Mouse (Mus musculus) hindbrain, embryonic 10.5 days (tissue): ENCODE results near the gene Ube2r2. TPM values are rescaled to one million over a fixed set of nuclear protein-coding genes. Genes with fewer than 3 reads are reported as not detected.

Experiments used
- DNase-seq: peaks from one replicate; pipeline ENCODE4 v3.0.0-alpha.2; 2017; ENCODE audit warnings: low spot score
- H3K27ac ChIP-seq: fragments of 300-500 bp; sonication (generic); 2 replicates; pipeline ENCODE4 v1.5.1; 2016; ENCODE audit warnings: mild to moderate bottlenecking, moderate library complexity
- H3K27me3 ChIP-seq: fragments of 300-500 bp; sonication (generic); 2 replicates; pipeline ENCODE4 v1.6.1; 2016; ENCODE audit warnings: mild to moderate bottlenecking; ENCODE audit not compliant: poor library complexity, insufficient read depth, severe bottlenecking
- H3K36me3 ChIP-seq: fragments of 300-500 bp; sonication (generic); 2 replicates; pipeline ENCODE4 v1.6.1; 2016; ENCODE audit warnings: mild to moderate bottlenecking, moderate library complexity
- H3K4me1 ChIP-seq: fragments of 300-500 bp; sonication (generic); replicated peaks from 2 replicates; pipeline ENCODE4 v1.6.1; 2016; ENCODE audit warnings: mild to moderate bottlenecking
- H3K4me3 ChIP-seq: fragments of 300-500 bp; sonication (generic); 2 replicates; pipeline ENCODE4 v1.5.1; 2016; ENCODE audit warnings: mild to moderate bottlenecking, moderate library complexity
- H3K9me3 ChIP-seq: fragments of 300-500 bp; sonication (generic); 2 replicates; pipeline ENCODE4 v1.6.1; 2016; ENCODE audit warnings: mild to moderate bottlenecking, moderate library complexity
- WGBS: fragments of 180-500 bp; shearing (Covaris S2); methylation state at CpG from one replicate; pipeline ENCODE4 v1.1.7; 2016; 5-methylcytosine and 5-hydroxymethylcytosine counted together
- polyA plus RNA-seq: library from polyadenylated mRNA; unstranded; fragments of >200 nt; fragmentation: Nextera tagmentation; extraction: Ambion mirVana; gene quantifications from 2 replicates; pipeline ENCODE4 v1.2.1, GENCODE M21; 2016

The Ube2r2 gene
- polyA plus RNA-seq, 1 experiment from 2014 or later = 95.2 TPM

DNA sequence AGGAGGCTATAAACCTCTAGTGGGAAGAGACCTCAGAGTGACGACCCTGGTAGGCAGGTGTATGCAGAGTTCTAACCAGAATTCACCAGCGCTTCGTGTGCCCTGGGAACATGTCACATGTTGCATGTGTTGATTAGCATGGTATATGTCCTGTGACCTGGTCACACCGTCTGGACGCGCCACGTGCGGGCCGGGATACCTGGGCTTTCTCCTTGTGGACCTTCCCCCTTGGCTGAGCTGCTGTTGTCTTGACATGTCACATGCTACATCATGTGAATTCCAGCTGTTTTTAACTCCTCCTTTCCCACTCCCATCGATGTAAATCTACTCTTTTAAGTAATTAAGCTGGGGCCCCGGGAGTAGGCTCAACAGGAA, 37.0 kb upstream of the Ube2r2 start:
- Histone ChIP-seq H3K36me3 (no peaks in the 10 kb centered on the region), H3K4me3 (peak overlapping the region; percentile 58), H3K4me1 (peaks cover 26% of the 10 kb centered on the region), H3K27ac (no peak overlapping the region), H3K27me3 (peaks cover 52% of the 10 kb centered on the region), H3K9me3 (no peaks in the 10 kb centered on the region)
- no peak for DNase-seq
- 19% methylated on average over 11 of the region's 11 CpGs for WGBS

DNA sequence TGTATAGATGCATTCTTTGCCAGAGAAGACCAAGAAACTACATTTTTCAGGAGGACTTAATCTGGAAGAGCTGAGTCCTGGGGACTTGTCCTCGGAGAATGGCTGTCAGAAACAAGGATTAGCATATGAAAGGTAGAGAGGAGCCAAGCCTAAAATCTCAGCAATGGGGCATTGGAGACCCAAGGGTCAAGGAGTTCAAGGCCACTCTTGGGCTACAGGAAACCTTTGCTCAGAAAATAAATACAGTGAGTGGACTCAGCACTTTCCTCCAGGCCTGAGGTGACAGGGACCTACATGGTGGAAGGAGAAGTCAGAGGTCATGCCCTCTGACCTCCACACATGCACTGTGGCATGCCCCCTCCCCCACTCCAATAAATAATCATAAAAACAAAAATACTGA, 34.6 kb upstream of the Ube2r2 start:
- no peak overlapping the region for H3K4me3 ChIP-seq
- peaks cover 25% of the 10 kb centered on the region for H3K4me1 ChIP-seq
- peaks cover 38% of the 10 kb centered on the region for H3K27me3 ChIP-seq
- 47% methylated on average over 1 of the region's 1 CpGs for WGBS
- DNase-seq = no peak
- no peak overlapping the region for H3K27ac ChIP-seq
- H3K9me3 ChIP-seq = no peaks in the 10 kb centered on the region
- H3K36me3 ChIP-seq = no peaks in the 10 kb centered on the region

DNA sequence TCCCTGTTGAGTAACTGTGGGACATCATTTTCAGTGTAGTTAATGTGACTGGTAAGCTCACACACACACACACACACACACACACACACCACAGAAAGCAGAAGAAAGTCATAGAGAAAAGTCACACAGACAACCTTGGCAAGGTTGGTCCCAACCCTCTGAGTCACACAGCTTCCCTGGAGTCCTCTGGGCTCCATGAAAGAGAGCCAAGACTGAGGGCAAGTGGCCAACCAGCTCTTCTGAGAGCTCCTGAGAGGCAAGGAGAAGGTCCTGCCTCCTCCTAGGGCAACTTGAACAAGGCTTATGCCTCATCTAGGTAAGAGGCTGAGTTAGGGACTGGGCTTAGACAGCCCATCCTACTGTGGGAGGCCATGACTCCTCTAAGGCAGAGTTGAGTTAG, 32.6 kb upstream of the Ube2r2 start:
- peaks cover 19% of the 10 kb centered on the region for H3K27me3 ChIP-seq
- peaks cover 9% of the 10 kb centered on the region for H3K4me1 ChIP-seq
- no peak overlapping the region for H3K27ac ChIP-seq
- H3K9me3 ChIP-seq = no peaks in the 10 kb centered on the region
- H3K36me3 ChIP-seq = no peaks in the 10 kb centered on the region
- no peak for DNase-seq
- H3K4me3 ChIP-seq = no peak overlapping the region

DNA sequence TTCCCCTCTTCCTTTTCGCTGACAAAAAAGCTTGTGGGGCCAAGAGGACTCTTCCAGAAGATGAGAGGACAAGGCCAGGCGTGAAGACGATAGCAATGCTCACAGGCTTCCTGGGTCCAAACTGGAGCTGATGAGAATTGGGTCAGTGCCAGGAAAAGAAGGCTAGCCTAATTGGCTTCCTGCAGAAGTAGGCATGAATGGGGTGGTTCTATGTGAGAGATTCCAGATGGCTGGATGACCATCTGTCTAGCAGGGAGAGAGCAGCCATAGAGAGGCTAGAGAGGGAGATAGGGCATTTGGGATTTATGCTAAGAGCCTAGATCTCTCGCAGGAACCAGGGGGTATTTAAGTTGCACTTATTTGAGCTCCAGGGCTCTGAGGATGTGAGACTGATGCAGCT, 28.1 kb upstream of the Ube2r2 start:
- DNase-seq = no peak
- H3K4me3 ChIP-seq = no peak overlapping the region
- no peak overlapping the region for H3K27ac ChIP-seq
- H3K27me3 ChIP-seq = no peaks in the 10 kb centered on the region
- H3K36me3 ChIP-seq = no peaks in the 10 kb centered on the region
- no peaks in the 10 kb centered on the region for H3K9me3 ChIP-seq
- H3K4me1 ChIP-seq = no peaks in the 10 kb centered on the region
- 84% methylated on average over 4 of the region's 4 CpGs for WGBS

DNA sequence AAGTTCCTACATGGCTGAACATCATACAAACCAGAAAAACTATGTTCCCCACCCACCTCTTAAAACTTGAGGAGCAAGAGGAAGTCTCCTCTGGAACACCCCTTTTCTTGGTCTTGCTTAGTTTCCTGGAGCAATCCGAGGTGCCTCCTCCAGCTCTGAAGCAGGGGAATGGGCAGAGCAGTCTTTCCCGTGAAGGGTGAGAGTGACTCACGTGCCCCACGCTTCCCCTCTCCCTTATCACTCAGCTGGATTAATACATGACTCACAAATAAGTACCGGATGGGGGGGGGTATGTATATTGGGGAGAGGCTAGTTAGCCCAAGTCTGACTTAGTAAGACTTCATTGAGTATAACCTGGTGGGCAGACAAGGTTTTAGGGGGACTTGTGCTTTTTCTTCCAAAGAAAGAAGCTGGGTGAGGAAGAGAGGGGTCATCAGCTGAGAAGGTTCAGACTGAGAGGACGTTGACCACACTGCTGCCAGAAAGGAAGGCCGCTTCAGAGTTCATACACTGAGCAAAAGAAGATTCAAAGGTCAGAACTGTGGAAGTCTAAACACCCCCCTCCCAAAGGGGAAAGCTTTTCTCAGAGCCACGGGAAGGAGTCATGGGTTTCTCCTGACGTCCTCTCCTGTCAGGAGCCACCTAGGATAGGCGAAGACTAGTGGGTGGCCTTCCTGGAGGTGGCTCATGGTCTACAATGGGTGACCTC, 26.7 kb upstream of the Ube2r2 start:
- Histone ChIP-seq H3K4me1 (no peaks in the 10 kb centered on the region), H3K9me3 (no peaks in the 10 kb centered on the region), H3K27me3 (no peaks in the 10 kb centered on the region), H3K36me3 (peaks cover 4% of the 10 kb centered on the region), H3K4me3 (no peak overlapping the region), H3K27ac (no peak overlapping the region)
- no peak for DNase-seq
- WGBS = 83% methylated on average over 10 of the region's 10 CpGs

DNA sequence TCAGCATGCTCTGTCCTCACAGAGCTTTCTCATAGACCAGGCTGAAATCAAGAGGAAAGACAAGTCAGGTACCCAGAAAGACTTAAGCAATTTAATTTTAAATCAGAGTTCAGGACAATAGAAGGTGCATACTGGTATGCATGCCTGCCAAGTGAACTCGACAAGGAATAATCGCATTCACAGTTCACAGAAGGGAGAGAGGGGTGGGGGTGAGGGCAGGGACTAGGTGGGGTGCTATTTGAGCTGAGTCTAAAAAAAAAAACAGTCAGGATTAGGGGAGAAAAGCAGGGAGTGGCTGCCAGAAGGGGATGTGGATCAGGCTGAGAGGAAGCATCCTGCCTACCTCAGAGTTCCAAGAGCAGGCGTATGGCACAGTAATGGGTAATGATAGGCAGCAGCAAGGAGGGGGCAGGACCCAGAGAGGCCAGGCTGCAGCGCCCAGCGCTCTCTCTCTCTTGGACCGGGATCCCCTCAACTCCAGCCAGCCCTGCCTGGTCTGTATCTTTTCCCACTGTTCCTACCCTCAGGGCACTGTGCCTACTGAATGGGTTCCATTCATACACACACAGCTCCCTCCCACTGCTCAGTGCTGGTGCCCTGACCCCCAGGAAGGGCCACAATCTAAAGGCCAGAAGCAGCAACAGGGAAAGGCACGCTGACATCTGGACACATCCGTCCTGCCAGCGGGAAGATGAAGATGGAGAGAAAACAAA, 21.0 kb upstream of the Ube2r2 start:
- Histone ChIP-seq H3K4me1 (no peaks in the 10 kb centered on the region), H3K36me3 (peaks cover 61% of the 10 kb centered on the region), H3K4me3 (no peak overlapping the region), H3K27me3 (no peaks in the 10 kb centered on the region), H3K27ac (no peak overlapping the region), H3K9me3 (no peaks in the 10 kb centered on the region)
- WGBS = 82% methylated on average over 9 of the region's 9 CpGs
- no peak for DNase-seq

DNA sequence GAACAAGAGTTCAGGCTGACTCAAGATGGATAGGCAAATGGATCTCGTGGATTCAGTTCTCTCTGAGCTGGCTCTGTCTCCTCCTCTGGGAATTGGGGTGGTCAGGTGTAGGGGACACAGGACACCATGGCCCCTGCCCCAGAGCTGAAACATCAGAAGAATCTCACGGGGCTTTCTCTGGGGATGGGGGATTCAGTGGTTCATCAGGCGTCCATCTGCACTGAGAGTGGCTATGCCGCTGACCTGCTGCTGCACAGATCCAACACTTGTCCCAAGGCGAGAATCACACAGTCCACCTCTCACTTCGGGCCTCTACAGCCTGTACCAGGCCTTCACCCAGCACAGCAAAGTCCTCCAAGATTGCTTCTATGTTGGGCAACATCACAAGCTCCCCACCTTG, 20.5 kb upstream of the Ube2r2 start:
- 83% methylated on average over 6 of the region's 6 CpGs for WGBS
- H3K27me3 ChIP-seq = no peaks in the 10 kb centered on the region
- no peak for DNase-seq
- H3K27ac ChIP-seq = no peak overlapping the region
- no peak overlapping the region for H3K4me3 ChIP-seq
- H3K4me1 ChIP-seq = no peaks in the 10 kb centered on the region
- H3K36me3 ChIP-seq = peaks cover 66% of the 10 kb centered on the region
- no peaks in the 10 kb centered on the region for H3K9me3 ChIP-seq

DNA sequence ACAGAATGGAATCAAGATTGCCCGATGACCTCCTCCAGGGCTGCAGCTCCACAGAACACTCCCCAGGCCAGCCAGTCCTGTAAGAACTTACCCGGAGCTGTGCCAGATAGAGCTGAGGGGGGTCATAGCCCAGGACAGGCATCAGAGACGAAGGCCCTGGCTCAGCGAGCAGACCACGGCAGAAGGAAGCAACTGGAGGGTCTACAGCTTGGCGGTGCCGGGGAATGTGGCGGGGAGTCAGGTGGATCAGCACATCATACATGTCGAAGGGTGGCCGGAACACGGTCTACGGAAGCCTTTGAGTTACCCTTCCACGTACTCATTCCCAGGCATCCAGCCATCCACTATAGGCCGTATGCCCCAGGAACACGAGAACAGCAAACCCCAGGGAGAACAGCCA, 19.8 kb upstream of the Ube2r2 start:
- Histone ChIP-seq H3K27me3 (no peaks in the 10 kb centered on the region), H3K27ac (no peak overlapping the region), H3K36me3 (peaks cover 74% of the 10 kb centered on the region), H3K4me3 (no peak overlapping the region), H3K4me1 (no peaks in the 10 kb centered on the region), H3K9me3 (no peaks in the 10 kb centered on the region)
- no peak for DNase-seq
- WGBS = 96% methylated on average over 15 of the region's 15 CpGs

DNA sequence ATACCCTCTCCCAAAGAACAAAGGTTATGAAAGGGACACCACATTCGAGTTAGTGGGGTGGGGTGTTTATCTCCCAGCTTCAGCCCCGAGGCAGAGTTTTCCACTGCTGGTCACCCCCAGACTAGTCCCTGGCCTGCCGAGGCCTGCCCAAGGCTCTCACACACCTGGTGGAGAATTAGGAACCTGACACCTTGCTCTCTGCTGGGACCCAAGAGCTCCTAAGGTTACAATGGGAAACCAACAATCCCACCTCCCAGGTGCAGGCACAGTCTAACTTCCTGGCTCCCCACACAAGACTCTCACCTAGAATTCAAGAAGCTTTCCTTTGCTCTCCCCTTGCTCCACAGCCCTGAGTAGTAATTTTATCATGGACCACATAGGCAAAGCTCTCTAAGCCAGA, 18.7 kb upstream of the Ube2r2 start:
- DNase-seq = no peak
- no peak overlapping the region for H3K4me3 ChIP-seq
- WGBS = 77% methylated on average over 3 of the region's 3 CpGs
- H3K27me3 ChIP-seq = no peaks in the 10 kb centered on the region
- peaks cover 84% of the 10 kb centered on the region for H3K36me3 ChIP-seq
- no peak overlapping the region for H3K27ac ChIP-seq
- H3K9me3 ChIP-seq = no peaks in the 10 kb centered on the region
- no peaks in the 10 kb centered on the region for H3K4me1 ChIP-seq

DNA sequence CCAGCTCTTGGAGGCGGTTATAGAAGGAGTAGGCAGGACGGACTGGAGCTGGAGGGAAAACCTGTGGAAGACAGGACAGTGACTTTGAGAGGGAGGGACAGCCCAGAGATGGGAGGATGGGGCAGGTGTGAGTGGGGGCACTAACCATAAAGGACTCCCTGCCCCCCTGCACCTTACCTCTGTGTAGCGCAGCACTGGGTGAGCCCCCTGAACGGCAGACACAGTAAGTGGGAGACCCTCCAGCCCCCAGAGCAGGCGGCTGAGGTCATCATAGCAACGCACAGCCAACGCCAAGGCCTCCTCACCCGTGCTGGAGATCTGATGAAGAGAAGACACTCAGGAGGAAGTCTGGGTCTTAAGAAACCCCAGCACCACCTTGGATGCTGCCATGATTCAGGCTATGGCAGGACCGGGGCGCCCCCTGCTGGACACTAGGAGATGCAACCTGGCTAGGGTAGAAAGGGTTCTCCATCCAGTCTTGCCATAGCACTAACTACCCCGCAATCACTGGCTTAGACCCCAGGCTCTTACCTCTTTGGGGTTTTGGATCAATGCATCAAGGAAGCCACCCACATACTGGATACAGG, 16.7 kb upstream of the Ube2r2 start:
- H3K9me3 ChIP-seq = no peaks in the 10 kb centered on the region
- H3K4me3 ChIP-seq = 0 out of 2 replicates have a peak overlapping the region, but pooled peaks have one; percentile 1
- H3K4me1 ChIP-seq = peaks cover 9% of the 10 kb centered on the region
- DNase-seq = peak; percentile 56
- WGBS = 72% methylated on average over 11 of the region's 11 CpGs
- H3K36me3 ChIP-seq = peaks cover 96% of the 10 kb centered on the region
- no peaks in the 10 kb centered on the region for H3K27me3 ChIP-seq
- no peak overlapping the region for H3K27ac ChIP-seq

DNA sequence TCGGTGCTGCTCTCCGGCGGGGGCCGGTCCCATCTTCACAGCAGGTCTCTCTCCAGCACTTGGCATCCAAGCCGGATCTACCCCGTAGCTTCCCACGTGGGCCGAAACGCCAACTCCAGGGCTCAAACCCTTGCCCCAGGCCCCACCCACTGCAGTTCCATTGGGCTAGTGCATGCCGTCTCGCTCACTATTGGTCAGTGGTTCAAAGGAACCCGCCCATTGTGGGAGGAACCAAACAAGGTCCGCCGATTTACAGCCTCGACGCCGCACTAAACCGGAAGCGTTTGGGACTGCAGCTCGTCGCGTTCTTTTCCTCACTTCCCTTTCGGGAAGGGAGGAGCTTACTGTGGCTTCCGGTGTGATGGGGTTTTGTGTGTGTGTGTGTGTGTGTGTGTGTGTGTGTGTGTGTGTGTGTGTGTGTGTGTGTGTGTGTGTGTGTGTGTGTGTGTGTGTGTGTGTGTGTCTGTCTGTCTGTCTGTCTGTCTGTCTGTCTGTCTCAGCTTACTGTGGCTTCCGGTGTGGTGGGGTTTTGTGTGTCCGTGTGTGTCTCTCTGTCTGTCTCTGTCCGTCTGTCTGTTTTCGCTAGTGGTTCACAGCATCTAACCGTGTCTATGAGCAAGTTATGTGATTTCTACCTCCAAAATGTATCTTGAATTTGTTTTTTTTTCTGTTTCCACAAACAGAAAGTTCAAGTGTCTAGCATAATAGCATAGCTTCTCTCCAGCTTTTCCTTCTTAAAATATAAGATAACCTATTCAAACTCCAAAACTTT, 11.2 kb upstream of the Ube2r2 start, which contains the start of gene Nol6:
TSS of gene Nol6 (minus strand) at position 276 of the 772 bp plus-strand sequence.
- 2% methylated on average over 29 of the region's 29 CpGs for WGBS
- peak within 1 kb of the TSS; percentile 74 for H3K4me3 ChIP-seq
- peaks cover 40% of the 10 kb centered on the region for H3K36me3 ChIP-seq
- peak within 1 kb of the TSS; percentile 83 for H3K27ac ChIP-seq
- H3K4me1 ChIP-seq = peaks cover 10% of the 10 kb centered on the region
- H3K9me3 ChIP-seq = no peaks in the 10 kb centered on the region
- peak; percentile 99 for DNase-seq
- no peaks in the 10 kb centered on the region for H3K27me3 ChIP-seq

DNA sequence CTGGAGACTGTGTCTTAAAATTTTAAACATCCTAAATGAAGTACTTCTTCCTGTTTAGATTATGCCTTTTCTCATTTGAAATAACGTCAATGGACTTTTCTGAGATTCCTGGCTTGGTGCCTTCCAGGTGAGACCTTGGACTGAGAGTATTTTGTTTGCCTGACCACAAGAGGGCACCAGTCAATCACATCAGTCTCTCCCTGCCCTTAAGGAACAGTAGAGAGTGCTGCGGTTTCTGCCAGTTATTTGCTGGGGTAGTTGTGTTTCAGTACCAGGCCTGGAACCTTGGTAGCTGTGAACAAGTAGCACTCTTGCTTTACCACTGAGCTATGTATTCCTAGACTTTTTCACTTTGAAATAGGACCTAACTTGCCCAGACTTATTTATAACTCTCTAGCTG, 6.1 kb upstream of the Ube2r2 start:
- 7% methylated on average over 2 of the region's 2 CpGs for WGBS
- peak; percentile 42 for DNase-seq
- Histone ChIP-seq H3K27me3 (no peaks in the 10 kb centered on the region), H3K4me1 (peaks cover 2% of the 10 kb centered on the region), H3K36me3 (no peaks in the 10 kb centered on the region), H3K4me3 (no peak overlapping the region), H3K27ac (no peak overlapping the region), H3K9me3 (no peaks in the 10 kb centered on the region)

DNA sequence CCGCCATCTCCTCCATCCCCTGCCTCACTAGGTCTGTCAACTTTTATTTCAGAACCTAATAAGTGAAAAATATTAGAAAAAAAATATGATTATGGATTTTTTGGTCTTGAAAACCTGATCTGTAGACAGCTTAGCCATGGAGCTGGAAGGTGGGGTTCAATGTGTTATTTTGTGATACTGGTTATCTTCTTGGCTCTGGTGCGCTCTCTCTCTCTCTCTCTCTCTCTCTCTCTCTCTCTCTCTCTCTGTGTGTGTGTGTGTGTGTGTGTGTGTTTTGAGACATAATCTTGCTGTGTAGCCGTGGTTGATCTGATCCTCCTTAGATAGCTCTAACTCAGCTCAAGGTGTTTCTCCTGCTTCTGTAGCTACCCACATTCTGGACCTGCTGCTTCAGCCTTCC, 5.7 kb upstream of the Ube2r2 start:
- peaks cover 7% of the 10 kb centered on the region for H3K4me1 ChIP-seq
- H3K27me3 ChIP-seq = no peaks in the 10 kb centered on the region
- no peak overlapping the region for H3K27ac ChIP-seq
- 87% methylated on average over 3 of the region's 3 CpGs for WGBS
- DNase-seq = no peak
- H3K36me3 ChIP-seq = no peaks in the 10 kb centered on the region
- no peaks in the 10 kb centered on the region for H3K9me3 ChIP-seq
- H3K4me3 ChIP-seq = no peak overlapping the region
